Mouse (Mus musculus) heart, postnatal 10 days (tissue): Measurements from ENCODE around the gene Mthfd1l. TPM values are rescaled to one million over a fixed set of nuclear protein-coding genes. Genes with fewer than 3 reads are reported as not detected.

Experiments
- DNase-seq, 2 experiments: peaks; one replicate each; pipeline ENCODE4 v3.0.0; 2021
- intact Hi-C: fragments of 180-260 bp; cut with DNase I; formaldehyde crosslinking; loops from one replicate; pipeline ENCODE4 v1.15.1; 2025
- total RNA-seq, 2 experiments: library from RNA; stranded (reverse); gene quantifications; 2 replicates each; pipeline ENCODE4 v1.2.3; 2021

Gene Mthfd1l
- total RNA-seq, 2 experiments from 2014 or later: 3.4 to 4.3 TPM

DNA sequence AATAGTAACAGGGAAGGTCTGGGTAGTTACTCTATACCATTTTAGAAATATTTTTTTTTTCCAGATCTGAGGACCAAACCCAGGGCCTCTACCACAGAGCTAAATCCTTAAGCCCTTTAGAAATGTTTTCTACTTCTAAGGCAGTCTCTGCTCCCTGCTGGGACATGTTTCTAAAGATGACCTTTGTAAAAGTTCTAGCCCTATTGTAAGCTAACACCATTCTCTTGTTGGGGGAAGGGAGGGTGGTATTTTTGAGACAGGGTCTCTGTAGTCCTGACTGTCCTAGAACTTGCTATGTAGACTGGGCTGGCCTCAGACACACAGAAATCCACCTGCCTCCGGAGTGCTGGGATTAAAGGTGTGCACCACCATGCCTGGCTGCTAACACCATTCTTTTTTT, 170.5 kb downstream of the Mthfd1l start:
- no peak for DNase-seq
- intact Hi-C loops: no loop called here

DNA sequence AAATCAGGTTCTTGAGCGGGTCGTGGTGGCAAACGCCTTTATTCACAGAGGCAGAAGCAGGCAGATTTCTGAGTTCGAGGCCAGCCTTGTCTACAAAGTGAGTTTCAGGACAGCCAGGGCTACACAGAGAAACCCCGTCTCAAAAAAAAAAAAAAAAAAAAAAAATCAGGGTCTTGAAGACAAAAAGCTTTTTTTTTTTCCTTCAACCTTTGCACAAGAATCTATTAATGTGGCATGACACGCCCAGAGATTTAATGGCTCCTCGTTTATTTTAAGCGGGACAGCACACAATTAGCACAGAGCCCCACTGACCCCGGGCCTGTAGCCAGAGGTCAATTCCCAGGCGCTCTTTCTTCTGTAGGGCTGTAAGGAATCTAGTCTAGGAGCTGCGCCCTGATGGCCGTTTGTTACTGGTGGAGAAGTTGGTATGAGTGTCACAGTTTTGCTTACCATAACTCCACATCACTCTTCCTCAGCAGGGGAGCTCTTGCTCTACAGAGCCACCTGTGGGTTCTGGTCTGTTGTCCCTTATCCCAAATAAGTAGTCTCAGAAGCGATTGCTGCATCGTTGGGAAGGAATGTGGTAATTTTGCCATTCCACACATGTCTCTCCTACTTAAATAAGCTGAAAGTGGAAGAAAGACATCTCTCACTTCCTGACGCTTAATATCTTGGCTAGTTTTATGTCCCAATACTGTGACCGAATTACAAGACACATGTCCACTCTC, 172.3 kb downstream of the Mthfd1l start:
- no peak for DNase-seq
- intact Hi-C loops: no loop called here

DNA sequence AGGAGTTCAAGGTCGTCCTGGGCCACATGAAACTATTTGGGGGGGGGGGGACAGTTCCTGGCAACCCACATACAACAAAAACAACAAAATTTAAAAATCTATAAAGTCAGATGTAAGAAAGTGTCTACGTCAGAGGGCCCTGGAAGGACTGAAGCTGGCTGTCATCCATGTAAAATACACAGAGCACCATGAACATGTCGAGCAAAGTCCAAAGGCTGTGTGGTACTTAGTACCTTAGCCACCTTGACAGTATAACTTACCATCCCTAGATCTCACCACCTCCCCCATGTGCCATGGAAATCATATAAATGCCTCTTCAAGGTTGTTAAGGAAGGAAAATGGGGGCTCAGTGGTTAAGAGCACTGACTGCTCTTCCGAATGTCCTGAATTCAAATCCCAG, 174.0 kb downstream of the Mthfd1l start:
- no peak for DNase-seq
- intact Hi-C loops: no loop called here

DNA sequence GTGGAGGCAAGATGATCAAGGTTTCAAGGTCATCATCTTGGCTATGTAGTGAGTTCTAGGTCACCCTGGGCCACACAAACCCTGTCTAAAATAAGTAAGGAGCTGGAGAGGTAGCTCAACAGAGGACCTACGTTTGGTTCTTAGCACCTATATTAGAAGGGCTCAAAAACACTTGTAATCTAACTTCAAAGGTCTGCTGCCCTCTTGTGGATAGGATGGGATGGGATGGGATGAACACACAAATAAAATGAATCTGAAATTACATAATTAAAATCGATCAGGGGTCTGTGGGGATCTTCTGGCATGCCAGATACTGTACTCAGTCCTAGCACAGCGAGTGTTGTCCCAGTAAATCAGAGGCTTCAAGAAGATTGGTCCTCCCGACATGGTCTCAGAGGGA, 178.2 kb downstream of the Mthfd1l start:
- DNase-seq: no peak
- intact Hi-C loops: loop anchor here (5.0 kb wide), 1 partner anchor 44 kb away; no protein-coding TSS in a partner anchor

DNA sequence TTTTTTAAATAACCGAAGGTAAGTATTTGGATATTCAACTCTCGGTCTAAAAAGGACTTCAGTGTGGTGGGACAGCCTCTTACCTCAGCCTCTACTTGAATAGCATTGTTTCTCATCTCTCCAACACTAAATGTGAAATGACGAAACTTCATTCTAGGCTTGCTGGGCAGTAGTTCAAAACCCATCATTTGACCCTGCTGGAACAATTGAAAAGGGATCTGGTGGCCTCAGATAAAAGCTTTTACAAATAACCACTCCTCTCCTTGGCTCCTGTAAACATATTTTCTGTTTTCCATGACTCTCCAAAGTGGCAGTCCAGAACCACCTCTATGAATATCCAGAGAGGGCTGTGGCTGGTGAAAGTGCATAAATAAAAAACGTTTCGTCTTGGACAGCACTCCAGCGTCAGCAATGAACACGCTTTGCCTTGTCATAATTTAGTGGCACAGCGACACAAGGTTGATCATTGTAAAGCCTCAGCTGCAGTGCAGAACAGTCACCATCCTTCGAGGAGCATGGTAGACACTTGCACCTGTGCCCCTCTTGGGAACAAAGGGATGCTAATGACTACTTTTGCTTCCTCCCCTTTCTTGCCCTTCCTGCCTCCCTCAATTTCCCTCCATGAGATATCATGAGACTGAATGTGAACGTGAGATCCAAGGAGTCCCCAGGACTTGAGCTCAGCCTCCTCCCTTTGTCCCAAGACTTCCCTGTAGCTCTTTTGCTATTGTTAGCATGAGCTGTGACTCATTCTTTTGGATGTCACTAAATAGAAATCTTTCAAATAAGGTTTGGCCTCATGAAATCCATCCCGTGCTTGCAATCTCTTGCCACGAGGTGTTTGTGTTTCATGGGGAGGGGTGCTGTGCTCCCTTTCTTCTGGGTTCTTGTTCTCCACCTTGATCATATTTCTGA, 179.2 kb downstream of the Mthfd1l start:
- DNase-seq: no peak
- intact Hi-C loops: loop anchor here (5.0 kb wide), 1 partner anchor 45 kb away; no protein-coding TSS in a partner anchor

DNA sequence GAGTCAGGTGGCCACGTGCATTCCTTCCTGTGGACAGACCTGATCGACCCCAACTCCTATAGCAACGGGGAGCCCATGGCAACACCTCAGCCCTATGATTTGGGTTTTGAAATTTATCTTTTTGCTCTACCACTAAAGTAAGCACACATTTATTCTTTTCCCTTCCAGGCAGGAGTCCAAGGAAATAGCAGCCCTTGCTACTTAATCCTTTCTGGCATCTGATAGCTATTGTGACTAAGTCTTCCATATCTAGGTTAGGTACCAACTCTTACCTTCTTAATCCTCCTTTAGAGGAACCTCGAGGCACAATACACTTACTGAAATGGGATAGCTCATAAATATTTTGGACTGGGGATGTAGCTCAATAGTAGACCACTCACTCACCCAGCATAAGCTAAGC, 180.1 kb downstream of the Mthfd1l start:
- intact Hi-C loops: loop anchor here (5.0 kb wide), 1 partner anchor 46 kb away; no protein-coding TSS in a partner anchor
- no peak for DNase-seq

DNA sequence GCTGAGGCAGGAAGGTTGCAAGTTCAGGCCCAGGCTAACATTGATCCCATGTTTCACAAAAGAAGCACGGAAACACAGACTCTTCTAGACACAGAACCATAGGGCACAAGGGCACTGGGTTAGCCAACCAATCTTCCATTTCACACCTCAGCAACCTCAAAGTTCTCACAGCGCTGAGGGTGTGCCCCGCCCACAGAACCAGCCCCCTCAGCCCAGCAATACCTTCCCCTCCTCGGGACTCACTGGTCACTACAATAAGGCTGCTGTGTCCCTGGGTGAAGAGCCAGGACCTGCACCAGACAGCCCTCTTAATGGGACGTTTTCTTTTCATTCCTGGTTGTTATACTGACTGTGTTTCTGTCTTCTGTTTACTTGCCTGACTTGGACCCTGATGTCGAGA, 181.1 kb downstream of the Mthfd1l start:
- intact Hi-C loops: loop anchor here (5.0 kb wide), 1 partner anchor 47 kb away; no protein-coding TSS in a partner anchor
- DNase-seq: no peak

DNA sequence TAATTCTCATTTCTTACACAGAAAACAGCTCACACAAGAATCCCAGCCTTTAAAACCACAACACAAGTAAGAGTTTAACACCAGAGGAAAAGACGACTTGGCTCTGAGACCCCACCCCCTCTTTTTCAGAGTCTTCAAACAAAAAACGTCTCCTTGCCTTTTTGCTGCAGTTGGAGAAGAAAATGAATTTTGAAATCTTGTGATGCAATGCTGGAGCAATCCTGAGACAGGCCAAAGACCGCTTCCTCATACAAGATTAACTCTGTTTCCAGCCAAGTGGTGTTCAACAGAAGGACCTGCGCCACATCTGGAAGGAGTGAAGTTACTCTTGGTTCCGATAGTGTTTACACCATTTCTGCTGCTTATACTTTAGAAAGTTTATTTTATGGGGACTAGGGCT, 182.6 kb downstream of the Mthfd1l start:
- DNase-seq: peak in 1 of 2 experiments; percentile 27
- intact Hi-C loops: no loop called here

DNA sequence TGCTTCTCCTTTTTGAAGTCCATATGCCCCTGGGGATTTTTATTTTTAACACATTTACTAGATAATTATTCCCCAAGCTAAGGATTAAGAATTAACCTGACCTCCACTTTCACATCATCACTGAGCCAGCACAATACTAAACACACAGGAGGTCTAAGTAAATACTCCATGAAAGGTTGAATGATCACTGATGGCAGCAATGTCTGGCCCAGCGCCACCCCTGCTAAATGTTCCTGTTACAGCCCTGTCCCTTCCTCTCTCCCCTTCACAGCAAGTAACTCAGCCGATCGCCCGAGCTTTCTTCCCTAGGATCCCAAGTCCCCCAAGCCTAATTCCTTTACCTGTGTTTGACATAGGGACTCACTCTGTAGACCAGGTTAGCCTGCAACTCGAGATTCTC, 185.6 kb downstream of the Mthfd1l start:
- intact Hi-C loops: no loop called here
- no peak for DNase-seq

DNA sequence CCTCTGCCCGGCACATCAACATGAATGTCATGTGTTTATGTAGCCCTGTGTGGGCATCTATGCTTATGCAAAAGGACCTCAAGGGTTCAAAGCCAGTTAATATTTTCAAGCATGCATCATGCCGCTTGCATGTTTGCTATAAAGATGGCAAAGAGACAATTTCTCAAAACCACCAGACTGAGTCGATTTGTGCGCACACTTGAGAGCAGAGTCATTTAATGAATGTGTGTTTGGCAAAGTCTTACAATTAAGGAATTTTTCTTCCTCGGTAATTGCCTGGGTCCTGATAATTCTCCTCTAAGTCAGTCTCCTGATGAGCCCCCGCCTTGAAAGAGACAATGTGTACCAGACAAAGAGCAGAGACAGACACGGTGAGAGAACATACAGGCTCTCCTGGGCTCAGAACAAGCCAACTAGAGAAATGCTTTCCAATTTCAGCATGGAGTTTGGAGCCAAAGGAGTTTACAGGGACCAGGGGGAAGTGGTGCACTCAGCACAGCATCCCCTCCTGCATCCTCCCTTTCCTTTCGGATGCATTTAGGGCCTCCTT, 186.7 kb downstream of the Mthfd1l start:
- no peak for DNase-seq
- intact Hi-C loops: no loop called here

DNA sequence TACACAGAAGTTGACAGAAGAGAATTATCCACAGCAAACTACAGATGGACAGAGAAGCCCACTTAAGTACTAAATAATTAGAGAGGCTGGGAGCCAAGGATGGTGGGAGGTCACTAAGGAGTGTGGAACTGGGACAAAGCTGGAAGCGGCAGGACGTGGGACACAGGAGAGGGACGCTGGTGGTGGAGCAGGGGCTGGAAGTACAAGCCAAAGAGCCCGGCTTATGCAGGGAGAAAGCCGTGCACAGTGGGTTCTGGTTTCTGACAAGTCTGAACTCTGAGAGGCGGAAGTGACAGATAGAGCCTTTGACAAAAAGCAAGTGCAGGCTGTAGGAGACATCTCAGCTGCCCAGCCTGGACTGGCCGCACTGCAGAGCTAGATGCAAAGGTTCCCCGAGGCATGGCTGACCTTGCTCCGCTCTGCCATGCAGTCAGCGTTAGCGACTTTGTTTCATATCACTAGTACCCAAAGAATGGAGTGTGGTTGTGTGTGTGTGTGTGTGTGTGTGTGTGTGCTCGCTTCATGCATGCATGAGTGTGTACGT, 187.4 kb downstream of the Mthfd1l start:
- intact Hi-C loops: no loop called here

DNA sequence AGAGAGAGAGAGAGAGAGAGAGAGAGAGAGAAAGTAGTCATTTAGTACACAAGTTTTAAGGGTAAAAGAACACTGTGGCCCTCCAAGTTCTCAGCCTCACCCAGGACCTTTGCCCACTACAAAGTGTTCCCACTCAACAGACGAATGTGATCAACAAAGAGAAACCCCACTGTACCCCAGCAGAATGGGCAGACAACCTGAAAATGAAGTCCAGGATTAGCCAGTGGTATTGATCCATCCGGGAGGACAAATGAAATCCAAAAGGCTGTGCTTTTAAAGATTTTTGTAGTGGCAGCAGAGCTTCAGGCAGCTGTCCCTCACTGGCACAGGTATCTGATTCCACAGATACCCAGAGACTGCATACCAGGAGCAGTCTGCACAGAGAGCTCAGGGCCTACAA, 189.1 kb downstream of the Mthfd1l start:
- intact Hi-C loops: no loop called here
- DNase-seq: no peak

More for the DNA sequence above, 187.4 kb downstream of the Mthfd1l start:
- DNase-seq: peak in 1 of 2 experiments; percentile 32

DNA sequence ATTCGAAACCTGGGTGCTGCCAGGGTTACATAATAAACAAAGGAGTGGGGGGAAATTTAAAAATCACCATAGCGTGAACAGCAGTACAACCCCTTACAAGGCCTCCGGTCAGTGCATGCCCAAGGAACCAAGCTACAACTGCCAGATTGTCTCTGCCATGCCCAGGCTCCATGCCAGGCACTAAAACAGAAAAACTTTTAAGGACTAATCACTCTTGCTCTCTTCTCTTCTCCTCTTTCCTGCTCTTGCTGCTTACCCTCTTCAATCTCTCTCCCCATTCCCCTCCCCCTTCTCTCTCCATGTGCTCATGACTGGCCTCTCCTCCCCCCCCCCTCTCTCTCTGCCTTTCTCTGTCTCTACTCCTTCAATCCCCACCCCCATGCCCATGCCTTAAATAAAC, 190.1 kb downstream of the Mthfd1l start:
- intact Hi-C loops: no loop called here
- no peak for DNase-seq

DNA sequence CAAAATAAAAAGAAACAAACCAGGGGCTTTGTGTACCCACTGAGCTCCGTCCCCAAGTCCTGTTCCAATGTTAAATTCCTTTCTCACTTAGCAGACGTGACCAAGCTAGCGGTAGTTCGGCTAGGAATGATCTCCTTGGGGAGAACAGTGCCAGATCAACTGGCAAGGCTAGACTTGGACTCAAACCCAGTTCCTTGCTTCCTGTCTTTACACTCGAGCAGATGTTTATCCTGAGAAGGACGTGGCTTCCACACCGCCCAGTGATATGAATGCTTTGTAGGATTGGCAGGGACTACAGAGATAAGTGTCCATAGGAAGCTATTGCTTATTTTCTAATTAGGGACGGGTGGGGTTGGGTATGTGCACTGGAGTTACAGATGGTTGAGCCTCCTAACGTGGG, 191.8 kb downstream of the Mthfd1l start:
- no peak for DNase-seq
- intact Hi-C loops: no loop called here

DNA sequence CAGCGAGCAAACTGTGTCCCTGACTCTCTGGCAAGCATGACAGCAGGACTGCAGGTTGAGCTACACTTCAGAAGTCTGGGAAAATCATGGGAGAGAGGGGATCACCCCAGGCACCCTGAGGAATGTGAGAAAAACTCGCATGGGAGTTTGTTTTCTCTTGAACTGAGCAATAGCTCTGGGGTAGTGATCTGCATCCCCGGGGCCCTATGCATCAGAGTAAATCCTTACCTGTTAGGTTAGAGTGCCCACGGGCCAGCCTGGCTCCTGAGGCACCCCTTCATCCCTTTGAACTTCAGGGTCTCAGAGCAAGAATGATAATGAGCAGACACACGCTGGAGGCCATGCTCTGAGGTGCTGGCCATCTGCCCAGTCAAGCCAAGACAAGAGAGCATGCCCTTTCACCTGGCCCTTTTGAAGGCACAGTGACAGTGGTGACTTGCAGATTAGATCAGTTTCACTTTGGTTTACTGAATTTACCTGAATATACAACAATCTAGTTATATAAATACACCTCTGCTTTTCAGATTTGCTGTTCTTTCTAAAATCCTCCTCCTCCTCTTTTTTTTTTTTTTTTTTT, 195.4 kb downstream of the Mthfd1l start:
- intact Hi-C loops: no loop called here
- DNase-seq: no peak

DNA sequence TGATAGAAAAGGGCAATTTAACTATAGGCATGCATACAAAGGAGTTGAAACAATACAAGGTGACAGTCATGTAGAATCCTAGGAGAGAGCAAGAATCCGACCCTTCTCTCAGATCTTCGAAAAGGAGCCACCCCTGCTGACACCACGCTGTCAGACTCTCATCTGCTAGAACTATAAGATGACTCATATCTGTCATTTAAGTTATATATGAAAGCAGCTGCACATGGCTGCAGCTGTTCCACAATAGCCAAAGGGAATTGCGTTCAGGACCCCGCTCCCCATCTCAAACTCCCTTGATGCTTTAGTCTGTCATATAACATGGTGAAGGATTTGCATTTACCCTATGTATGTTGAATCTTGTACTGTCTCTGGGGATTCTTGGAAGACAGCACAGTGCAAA, 201.3 kb downstream of the Mthfd1l start:
- intact Hi-C loops: no loop called here
- DNase-seq: no peak

DNA sequence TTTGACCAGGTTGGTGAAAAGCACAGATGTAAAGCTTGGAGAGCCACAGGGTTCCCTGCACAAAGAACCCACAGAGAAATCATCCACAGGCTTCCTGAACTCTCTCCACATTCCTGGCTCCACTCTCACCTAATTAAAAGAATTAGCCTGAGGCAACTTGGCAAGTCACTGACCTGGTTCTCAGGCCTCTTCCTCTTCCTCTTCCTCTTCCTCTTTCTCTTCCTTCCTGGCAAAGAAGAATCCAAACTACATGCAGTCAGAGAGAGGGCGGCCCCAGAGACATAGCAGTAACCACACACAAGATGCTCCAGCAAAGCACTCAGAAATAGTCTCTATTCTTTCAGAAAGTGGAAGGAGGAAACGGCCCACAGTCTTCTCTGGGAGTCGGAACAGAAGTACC, 201.8 kb downstream of the Mthfd1l start:
- no peak for DNase-seq
- intact Hi-C loops: no loop called here

DNA sequence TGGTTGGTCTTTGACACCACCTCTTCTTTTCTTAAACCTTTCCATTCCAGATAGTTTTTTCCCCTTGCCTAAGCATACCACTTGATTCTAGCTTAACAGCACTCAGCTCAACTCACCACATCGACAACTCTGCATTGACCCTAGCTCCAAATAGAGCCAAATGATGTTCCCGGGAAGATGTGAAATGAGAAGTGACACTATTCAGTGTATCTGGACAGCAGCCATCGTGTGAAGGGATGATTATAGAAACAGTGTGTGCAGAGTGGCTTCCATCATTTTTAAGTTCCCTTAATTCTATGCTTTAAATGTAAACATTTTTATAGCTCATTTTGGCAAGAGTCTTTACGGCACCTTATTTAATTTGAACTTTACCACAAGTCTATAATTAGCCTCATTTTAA, 204.4 kb downstream of the Mthfd1l start:
- intact Hi-C loops: no loop called here
- no peak for DNase-seq

DNA sequence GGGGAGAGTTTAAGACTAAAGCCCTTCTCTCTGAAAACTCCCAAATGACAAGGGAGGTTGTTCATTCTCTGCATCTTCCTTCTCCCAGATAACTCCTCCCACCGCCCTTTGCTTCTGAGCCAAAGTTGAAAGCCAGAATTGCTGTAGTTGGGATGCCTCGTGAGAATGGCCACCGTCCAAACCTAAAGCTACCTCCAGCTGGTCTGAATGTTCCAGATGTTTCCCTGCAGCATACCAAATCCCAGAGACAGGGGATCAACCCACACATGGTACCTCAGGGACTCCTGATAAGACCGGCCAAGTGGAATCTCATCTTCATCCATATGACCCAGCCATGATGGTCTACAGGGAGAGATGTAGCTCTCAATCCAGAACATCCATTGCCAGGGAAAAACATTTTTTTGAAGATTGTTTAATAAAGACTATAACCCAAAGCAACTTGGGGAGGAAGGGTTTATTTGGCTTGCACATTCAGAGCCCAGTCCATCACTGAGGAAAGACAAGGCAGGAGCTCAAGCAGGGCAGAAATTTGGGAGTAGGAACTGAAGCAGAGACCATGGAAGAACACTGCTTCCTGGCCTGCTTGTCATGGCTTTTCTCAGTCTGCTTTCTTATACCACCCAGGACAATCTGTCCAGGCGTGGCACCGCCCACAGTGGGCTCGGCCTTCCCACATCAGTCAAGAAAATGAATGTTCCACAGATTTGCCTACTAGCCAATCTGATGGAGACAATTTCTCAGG, 206.3 kb downstream of the Mthfd1l start:
- intact Hi-C loops: no loop called here
- peak; percentile 80 to 82 for DNase-seq

DNA sequence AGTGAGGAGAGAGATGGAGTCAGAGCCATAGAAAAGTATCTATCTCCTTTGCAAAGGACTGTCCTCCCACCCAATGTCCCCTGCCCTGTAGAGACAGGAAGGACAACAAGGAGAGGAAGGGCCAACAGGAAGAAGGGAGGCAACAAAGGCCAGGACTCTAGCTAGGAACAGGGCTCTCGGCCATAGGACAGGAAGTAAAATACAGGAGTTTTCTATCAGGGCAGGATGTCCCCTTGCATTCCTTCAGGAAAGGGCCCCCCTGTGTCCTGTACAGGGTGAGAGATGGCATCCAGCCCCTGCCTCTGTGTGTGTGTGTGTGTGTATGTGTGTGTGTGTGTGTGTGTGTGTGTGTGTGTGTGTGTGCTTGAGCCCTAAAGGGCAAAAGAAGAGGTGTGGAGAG, 209.0 kb downstream of the Mthfd1l start:
- DNase-seq: peak in 1 of 2 experiments; percentile 19
- intact Hi-C loops: no loop called here
